Mouse (Mus musculus): ENCODE measurements around the gene St6galnac3. TPM values are rescaled to one million over a fixed set of nuclear protein-coding genes. Genes with fewer than 3 reads are reported as not detected.
A peak's percentile ranks its signal among the peaks of the same experiment; 100 is the strongest.

Gene St6galnac3
- total RNA-seq, 2 experiments from 2014 or later = 9.9 to 12.6 TPM

DNA sequence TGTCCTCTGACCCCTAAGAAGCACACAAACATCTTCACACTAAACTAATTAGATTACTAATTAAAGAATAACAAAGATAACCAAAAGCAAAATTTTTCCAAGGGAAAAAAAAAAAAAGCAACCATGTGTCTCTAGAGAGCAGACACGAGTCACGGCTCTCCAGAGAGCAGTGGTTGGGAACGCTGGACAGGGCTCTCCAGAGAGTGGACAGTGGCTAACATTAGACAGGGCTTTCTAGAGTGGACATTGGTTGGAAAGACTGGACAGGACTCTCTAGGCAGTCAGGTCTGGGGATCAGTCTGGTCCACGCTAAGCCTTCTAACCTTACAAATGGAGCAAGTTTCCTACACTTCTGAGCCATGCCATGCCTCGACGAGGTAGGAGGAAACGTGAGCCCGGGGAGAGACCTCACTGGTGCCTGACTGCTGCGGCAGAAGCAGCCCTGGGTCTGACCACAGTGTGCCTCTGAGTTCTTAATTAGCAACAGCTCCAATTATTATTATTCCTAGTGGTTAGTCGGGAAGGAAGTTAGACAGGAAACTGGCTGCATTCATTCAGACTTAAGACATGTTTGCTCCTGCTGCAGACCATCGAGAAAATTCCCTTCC is 32.7 kb downstream of the St6galnac3 start:
- DNase-seq = peak in 1 of 2 experiments; percentile 10

DNA sequence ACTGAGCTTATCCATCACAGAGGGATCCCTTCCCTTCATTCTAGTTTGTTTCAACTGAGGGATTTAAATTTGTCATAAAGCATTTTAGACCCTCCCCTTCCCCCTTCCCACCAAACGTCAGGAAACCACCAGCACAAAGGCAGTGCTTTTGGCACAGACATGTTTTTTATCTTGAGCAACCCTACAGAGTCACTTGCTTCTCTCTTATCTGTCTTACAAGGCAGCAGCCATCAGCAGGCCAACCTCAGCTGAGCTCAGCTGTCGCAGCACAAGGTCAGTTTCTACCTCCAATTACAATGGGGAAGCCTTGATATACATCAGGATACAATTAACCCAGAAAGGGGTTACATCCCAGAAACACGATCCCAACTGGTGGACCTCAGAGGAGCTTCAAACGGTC is 33.4 kb downstream of the St6galnac3 start:
- DNase-seq = no peak
- intact Hi-C loops (cut with DNase I) = no loop called here

More for the DNA sequence above, 32.7 kb downstream of the St6galnac3 start:
- intact Hi-C loops (cut with DNase I) = no loop called here

GRCm38 (mm10) chr3:153690553-153690952 is 34.4 kb downstream of the St6galnac3 start:
- intact Hi-C loops (cut with DNase I) = no loop called here
- DNase-seq = no peak

GRCm38 (mm10) chr3:153689793-153690291 is 35.1 kb downstream of the St6galnac3 start:
- DNase-seq = peak; percentile 28 to 34
- intact Hi-C loops (cut with DNase I) = loop anchor here (5.0 kb wide), 1 partner anchor 32 kb away; no protein-coding TSS in a partner anchor

- intact Hi-C loops (cut with DNase I) = loop anchor here (5.0 kb wide), 1 partner anchor 34 kb away; no protein-coding TSS in a partner anchor
- DNase-seq = no peak
Observed at GRCm38 (mm10) chr3:153687896-153688295, 37.1 kb downstream of the St6galnac3 start.

GRCm38 (mm10) chr3:153684909-153685308 is 40.1 kb downstream of the St6galnac3 start:
- intact Hi-C loops (cut with DNase I) = loop anchor here (5.0 kb wide), 1 partner anchor 37 kb away; no protein-coding TSS in a partner anchor

GRCm38 (mm10) chr3:153682303-153682702 is 42.7 kb downstream of the St6galnac3 start:
- intact Hi-C loops (cut with DNase I) = no loop called here
- no peak for DNase-seq

More at GRCm38 (mm10) chr3:153684909-153685308, 40.1 kb downstream of the St6galnac3 start:
- DNase-seq = no peak

GRCm38 (mm10) chr3:153681720-153682119 is 43.3 kb downstream of the St6galnac3 start:
- DNase-seq = no peak
- intact Hi-C loops (cut with DNase I) = no loop called here

DNA sequence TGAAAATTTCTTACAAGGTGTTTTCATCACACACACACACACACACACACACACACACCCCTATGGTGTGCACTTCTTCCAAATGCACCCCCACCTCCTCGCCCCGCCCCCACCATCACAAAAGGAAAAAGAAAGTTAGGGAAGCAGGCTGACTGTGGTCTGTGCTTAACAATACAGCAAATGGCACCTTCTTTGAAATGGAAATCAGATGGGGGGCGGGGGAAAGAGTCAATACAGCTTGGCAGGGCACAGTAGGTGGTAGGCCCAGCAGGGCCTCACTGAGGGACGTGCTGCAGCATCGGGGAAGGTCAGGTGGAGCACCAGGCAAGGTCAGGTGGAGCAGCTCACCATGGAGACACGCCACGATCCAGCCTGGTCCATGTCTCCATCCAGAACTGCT is 49.1 kb downstream of the St6galnac3 start:
- intact Hi-C loops (cut with DNase I) = no loop called here
- DNase-seq = no peak

GRCm38 (mm10) chr3:153675073-153675472 is 49.9 kb downstream of the St6galnac3 start:
- intact Hi-C loops (cut with DNase I) = no loop called here
- peak; percentile 10 to 34 for DNase-seq

GRCm38 (mm10) chr3:153674359-153674758 is 50.6 kb downstream of the St6galnac3 start:
- intact Hi-C loops (cut with DNase I) = loop anchor here (5.0 kb wide), 1 partner anchor 53 kb away; the partner anchor contains the start of gene St6galnac3
- DNase-seq = no peak

- intact Hi-C loops (cut with DNase I) = loop anchor here (5.0 kb wide), 1 partner anchor 54 kb away; the partner anchor contains the start of gene St6galnac3
- no peak for DNase-seq
Observed at GRCm38 (mm10) chr3:153673451-153673850, 51.5 kb downstream of the St6galnac3 start.

GRCm38 (mm10) chr3:153670953-153671674 is 53.9 kb downstream of the St6galnac3 start:
- DNase-seq = no peak
- intact Hi-C loops (cut with DNase I) = loop anchor here (5.0 kb wide), 1 partner anchor 56 kb away; the partner anchor contains the start of gene St6galnac3

DNA sequence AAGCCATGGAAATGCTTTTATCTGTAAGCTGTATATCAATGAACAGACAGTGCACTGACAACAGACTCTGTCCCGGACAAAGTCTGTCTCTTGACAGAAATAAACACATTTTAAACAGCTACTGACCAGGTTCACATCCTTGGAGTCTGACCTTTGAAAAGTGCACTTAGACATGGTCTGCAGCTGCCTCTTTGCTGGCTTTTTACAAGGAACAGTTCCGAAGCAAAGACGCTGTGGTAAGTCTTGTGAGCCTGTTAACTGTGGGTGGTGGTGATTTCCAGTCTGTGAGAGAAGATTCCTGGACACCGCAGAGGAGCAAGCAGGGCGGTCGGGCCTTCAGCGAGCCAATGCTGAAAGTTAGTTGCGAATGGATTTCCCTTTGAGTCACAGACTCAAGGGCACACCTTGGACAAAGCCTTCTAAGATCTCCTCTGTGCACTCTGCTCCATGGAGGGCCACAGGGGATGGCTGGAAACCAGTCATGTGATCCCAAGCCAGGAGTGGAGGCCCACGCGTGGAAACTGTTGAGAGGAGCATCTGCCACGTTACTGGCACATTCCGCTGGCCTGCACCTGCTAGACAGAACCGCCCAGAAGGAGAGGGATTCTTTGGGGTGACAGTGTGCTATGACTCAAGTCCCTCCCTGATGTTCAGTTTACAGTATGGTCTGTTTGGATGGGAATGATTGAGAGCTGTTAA is 55.1 kb downstream of the St6galnac3 start:
- intact Hi-C loops (cut with DNase I) = loop anchor here (5.0 kb wide), 1 partner anchor 57 kb away; the partner anchor contains the start of gene St6galnac3
- DNase-seq = no peak

- DNase-seq = no peak
- intact Hi-C loops (cut with DNase I) = no loop called here
Observed at GRCm38 (mm10) chr3:153669329-153669728, 55.6 kb downstream of the St6galnac3 start.

DNA sequence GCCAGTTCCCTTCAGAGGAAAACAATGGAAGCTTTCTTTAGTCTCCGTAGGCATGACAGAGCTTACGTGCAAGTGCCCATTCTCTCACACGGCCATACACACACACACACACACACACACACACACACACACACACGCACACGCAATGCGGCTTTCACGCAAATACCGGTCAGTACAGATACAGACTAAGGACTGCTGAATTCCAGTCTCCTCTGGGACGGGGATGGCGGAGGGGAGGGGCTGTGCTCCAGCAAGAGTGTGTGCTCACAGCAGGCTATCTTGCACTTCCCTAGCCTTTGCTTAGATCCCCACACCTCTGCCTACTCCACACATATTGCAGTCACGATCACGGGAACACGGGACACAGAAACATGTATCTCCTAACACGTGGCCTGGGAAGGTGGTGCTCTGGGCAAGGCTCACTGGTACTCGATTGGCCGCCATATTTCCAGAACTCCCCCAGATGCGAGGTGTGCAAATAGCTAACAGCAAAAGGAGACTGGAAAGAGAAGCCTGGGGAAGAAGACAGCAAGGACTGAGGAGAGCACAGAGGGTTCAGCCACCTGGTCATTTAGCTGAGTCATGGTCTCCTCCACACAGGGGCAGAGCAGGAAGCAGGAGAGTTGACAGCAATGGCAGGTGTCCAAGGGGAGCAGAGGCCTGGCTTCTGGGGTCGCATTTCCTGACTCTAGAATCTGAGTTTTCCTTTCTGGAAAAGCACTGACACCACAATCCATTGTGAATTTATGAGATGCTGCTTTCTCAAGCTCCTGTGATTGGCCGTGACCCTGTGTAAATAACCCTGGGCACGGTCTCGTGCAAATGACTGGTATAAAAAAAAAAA is 56.3 kb downstream of the St6galnac3 start:
- intact Hi-C loops (cut with DNase I) = no loop called here
- DNase-seq = peak; percentile 16 to 40

DNA sequence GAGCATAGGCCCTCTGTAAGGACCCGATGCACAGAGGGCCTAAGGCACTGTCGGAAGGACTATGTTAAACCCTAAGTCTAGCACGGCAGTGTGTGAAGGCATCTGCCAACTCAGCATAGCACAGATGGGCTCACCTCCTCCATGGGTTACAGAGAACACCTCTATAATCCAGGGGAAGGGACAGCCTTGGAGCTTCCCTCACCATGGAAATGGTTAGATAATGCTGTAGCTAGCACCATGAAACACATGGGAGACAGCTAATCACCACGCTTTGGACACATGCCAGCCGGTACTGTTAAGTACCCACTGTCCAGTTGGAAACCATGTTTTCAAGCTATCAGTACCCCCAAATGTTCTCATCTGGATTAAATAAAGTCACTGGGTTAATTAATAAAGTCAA is 60.3 kb downstream of the St6galnac3 start:
- intact Hi-C loops (cut with DNase I) = no loop called here
- DNase-seq = no peak

- intact Hi-C loops (cut with DNase I) = no loop called here
Observed at GRCm38 (mm10) chr3:153663841-153664427, 61.0 kb downstream of the St6galnac3 start.

GRCm38 (mm10) chr3:153662796-153663195 is 62.2 kb downstream of the St6galnac3 start:
- no peak for DNase-seq
- intact Hi-C loops (cut with DNase I) = no loop called here

More at GRCm38 (mm10) chr3:153663841-153664427, 61.0 kb downstream of the St6galnac3 start:
- DNase-seq = no peak

Measured in heart, postnatal 14 days (tissue).